Mouse (Mus musculus) lung, postnatal 0 days (tissue): ENCODE measurements around the gene Ctsd. TPM values are rescaled to one million over a fixed set of nuclear protein-coding genes. Genes with fewer than 3 reads are reported as not detected.

Source experiments
- ATAC-seq: fragments of 200-750 bp; cut with Nextera tagmentation; 2 replicates; pipeline ENCODE4 v1.8.0; 2017; ENCODE audit warnings: moderate library complexity
- DNase-seq: peaks from one replicate; pipeline ENCODE4 v3.0.0-alpha.2; 2016; ENCODE audit warnings: low spot score
- H3K27ac ChIP-seq: fragments of 300-500 bp; sonication (generic); 2 replicates; pipeline ENCODE4 v1.5.1; 2014; ENCODE audit warnings: antibody characterized with exemption, mild to moderate bottlenecking, low read length, mixed read lengths
- H3K27me3 ChIP-seq: fragments of 300-500 bp; sonication (generic); replicated peaks from 2 replicates; pipeline ENCODE4 v1.6.1; 2014; ENCODE audit warnings: low read length, mixed read lengths; ENCODE audit not compliant: insufficient read depth
- H3K36me3 ChIP-seq: fragments of 300-500 bp; sonication (generic); 2 replicates; pipeline ENCODE4 v1.6.1; 2014; ENCODE audit warnings: low read length, mixed read lengths; ENCODE audit not compliant: insufficient read depth
- H3K4me1 ChIP-seq: fragments of 300-500 bp; sonication (generic); 2 replicates; pipeline ENCODE4 v1.6.1; 2014; ENCODE audit warnings: antibody characterized with exemption, low read depth, low read length, mixed read lengths; ENCODE audit not compliant: insufficient read depth
- H3K4me2 ChIP-seq: fragments of 300-500 bp; sonication (generic); replicated peaks from 2 replicates; pipeline ENCODE4 v1.6.1; 2014; ENCODE audit warnings: low read depth, mild to moderate bottlenecking, low read length, moderate library complexity, mixed read lengths
- H3K4me3 ChIP-seq: fragments of 300-500 bp; sonication (generic); 2 replicates; pipeline ENCODE4 v1.5.1; 2014; ENCODE audit warnings: low read depth, low read length
- H3K9ac ChIP-seq: fragments of 300-500 bp; sonication (generic); replicated peaks from 2 replicates; pipeline ENCODE4 v1.6.1; 2014; ENCODE audit warnings: low read depth, mild to moderate bottlenecking
- H3K9me3 ChIP-seq: fragments of 300-500 bp; sonication (generic); 2 replicates; pipeline ENCODE4 v1.6.1; 2016; ENCODE audit warnings: low read length, mixed read lengths
- CTCF ChIP-seq: IDR thresholded peaks from 2 replicates; pipeline ENCODE4 v1.5.1; 2016; ENCODE audit warnings: antibody characterized with exemption, mild to moderate bottlenecking
- EP300 ChIP-seq: IDR thresholded peaks from 2 replicates; pipeline ENCODE4 v1.6.1; 2016; ENCODE audit warnings: antibody characterized with exemption, mild to moderate bottlenecking, control low read depth
- WGBS: fragments of 180-500 bp; shearing (Covaris S2); extraction: QIAGEN DNeasy Blood & Tissue Kit; methylation state at CpG from one replicate; pipeline ENCODE4 v1.1.7; 2014; 5-methylcytosine and 5-hydroxymethylcytosine counted together
- polyA plus RNA-seq: library from polyadenylated mRNA; unstranded; fragments of >200 nt; fragmentation: Nextera tagmentation; extraction: Ambion mirVana; gene quantifications from 2 replicates; pipeline ENCODE4 v1.2.1, GENCODE M21; 2015

Ctsd gene
- polyA plus RNA-seq, 1 experiment from 2014 or later, result 481 TPM

DNA sequence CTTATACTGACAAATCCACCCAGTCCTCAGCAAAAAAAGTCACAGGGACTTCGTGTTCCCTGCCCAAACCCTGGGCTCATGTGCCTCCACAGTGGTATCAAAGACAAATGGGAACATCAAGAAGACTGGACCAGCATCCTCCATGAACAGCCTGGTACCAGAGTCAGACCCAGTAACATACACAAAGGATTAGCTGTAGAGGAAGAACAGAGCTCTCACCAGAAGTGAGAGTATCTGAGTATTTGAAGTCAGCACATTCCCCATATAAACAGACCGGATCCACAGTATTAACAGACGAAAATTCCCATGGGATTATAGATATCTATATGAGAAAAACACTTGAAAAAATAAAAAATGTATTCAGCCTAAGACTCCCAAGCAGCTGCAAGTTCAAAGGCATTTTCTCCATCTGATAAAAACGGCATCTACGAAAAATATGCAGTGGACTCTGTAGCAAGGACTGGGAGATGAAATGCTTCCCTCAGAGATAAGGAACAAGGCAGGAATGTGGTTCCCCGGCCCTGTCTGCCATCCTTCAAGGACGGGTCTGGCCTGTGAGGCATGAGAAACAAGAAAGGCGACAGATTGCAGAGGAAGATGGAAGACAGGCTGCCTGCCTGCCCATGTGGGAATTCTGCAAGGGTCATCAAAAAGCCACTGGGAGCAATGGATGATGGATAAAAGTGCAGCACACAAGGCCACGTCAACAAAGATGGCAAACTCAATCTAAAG lies 61.0 kb downstream of the Ctsd start:
- 24% methylated on average over 9 of the region's 9 CpGs for WGBS
- H3K36me3 ChIP-seq, result no peaks in the 10 kb centered on the region
- no peaks in the 10 kb centered on the region for H3K27me3 ChIP-seq
- no peak overlapping the region for H3K27ac ChIP-seq
- H3K9me3 ChIP-seq, result no peaks in the 10 kb centered on the region
- DNase-seq (no peak), ATAC-seq (peak; percentile 37; the same call in 1 of the 2 replicates)
- H3K4me3 ChIP-seq, result no peak overlapping the region
- no peak overlapping the region for H3K4me2 ChIP-seq
- no peak for TF ChIP-seq CTCF
- 0 out of 2 replicates have a peak, but pooled peaks have one; percentile 19 for TF ChIP-seq EP300
- H3K9ac ChIP-seq, result no peak overlapping the region
- no peaks in the 10 kb centered on the region for H3K4me1 ChIP-seq

Other genes with a start within 250 kb of the Ctsd start
- gene Gm45337, start 243.4 kb downstream of the Ctsd start, polyA plus RNA-seq, result not detected in 2 replicates
- not detected in 2 replicates for gene Gm29735, start 230.9 kb downstream of the Ctsd start, polyA plus RNA-seq
- gene Gm4553, start 222.3 kb downstream of the Ctsd start, polyA plus RNA-seq, result not detected in 2 replicates
- not detected in 2 replicates for gene Krtap5-2, start 212.0 kb downstream of the Ctsd start, polyA plus RNA-seq
- gene Gm10153, start 197.6 kb downstream of the Ctsd start, polyA plus RNA-seq, result not detected in 2 replicates
- not detected in 2 replicates for gene Krtap5-3, start 186.7 kb downstream of the Ctsd start, polyA plus RNA-seq
- gene Gm7579, start 176.2 kb downstream of the Ctsd start, polyA plus RNA-seq, result not detected in 2 replicates
- not detected in 2 replicates for gene Krtap5-5, start 158.1 kb downstream of the Ctsd start, polyA plus RNA-seq
- gene Gm40460, start 147.0 kb downstream of the Ctsd start, polyA plus RNA-seq, result not detected in 2 replicates
- not detected in 2 replicates for gene Gm2431, start 129.7 kb downstream of the Ctsd start, polyA plus RNA-seq
- gene Gm4559, start 113.7 kb downstream of the Ctsd start, polyA plus RNA-seq, result not detected in 2 replicates
- not detected in 2 replicates for gene Krtap5-1, start 90.9 kb downstream of the Ctsd start, polyA plus RNA-seq
- gene Krtap5-4, start 84.5 kb downstream of the Ctsd start, polyA plus RNA-seq, result not detected in 2 replicates
- gene Ifitm10, start 14.3 kb downstream of the Ctsd start, polyA plus RNA-seq, result 15.0 and 15.5 TPM in 2 replicates
- 0.80 TPM in 1 of 2 replicates, not detected in the other for gene Gm49369, start 5.4 kb downstream of the Ctsd start, polyA plus RNA-seq
- gene Syt8, start 46.8 kb upstream of the Ctsd start, polyA plus RNA-seq, result 0.47 and 1.1 TPM in 2 replicates
- 1.9 and 2.1 TPM in 2 replicates for gene Tnni2, start 53.8 kb upstream of the Ctsd start, polyA plus RNA-seq
- gene Lsp1, start 72.8 kb upstream of the Ctsd start, polyA plus RNA-seq, result 90.8 and 92.3 TPM in 2 replicates
- 1.5 and 2.2 TPM in 2 replicates for gene Tnnt3, start 110.8 kb upstream of the Ctsd start, polyA plus RNA-seq
- gene Mrpl23, start 144.6 kb upstream of the Ctsd start, polyA plus RNA-seq, result 15.2 and 15.7 TPM in 2 replicates